Mouse (Mus musculus) cortical plate, adult 2 months (tissue): ENCODE measurements around the gene Rsrc1.

Experiments used
- CTCF ChIP-seq: fragments of 200-500 bp; IDR thresholded peaks from 2 replicates; pipeline ENCODE4 v1.5.1; 2011; ENCODE audit warnings: mild to moderate bottlenecking, control low read depth, low read length; ENCODE audit not compliant: insufficient read depth; ENCODE audit errors: extremely low read depth
- POLR2A ChIP-seq: fragments of 200-500 bp; IDR thresholded peaks from 2 replicates; pipeline ENCODE4 v1.6.1; 2011; ENCODE audit warnings: mild to moderate bottlenecking, low read length, control low read depth; ENCODE audit not compliant: insufficient read depth; ENCODE audit errors: extremely low read depth

GRCm38 (mm10) chr3:67366087-67366892 lies 385.1 kb downstream of the Rsrc1 start:
- TF ChIP-seq CTCF (no peak), POLR2A (no peak)
